Mouse (Mus musculus) left cerebral cortex, adult 2 months (tissue): Measurements from ENCODE around the gene Grid1. TPM values are rescaled to one million over a fixed set of nuclear protein-coding genes. Genes with fewer than 3 reads are reported as not detected.

Source experiments
- DNase-seq, 2 experiments: peaks; one replicate each; pipeline ENCODE4 v3.0.0; 2021 to 2022; ENCODE audit warnings: low spot score in 2 of 2, mixed read lengths in 1 of 2; ENCODE audit errors: extremely low spot score in 1 of 2
- H3K27ac ChIP-seq: fragments of 200-600 bp; 2 replicates; pipeline ENCODE4 v1.8.1; 2022
- H3K4me3 ChIP-seq: fragments of 200-600 bp; 2 replicates; pipeline ENCODE4 v1.8.1; 2022
- CTCF ChIP-seq: fragments of 200-600 bp; IDR thresholded peaks from 2 replicates; pipeline ENCODE4 v1.8.1; 2022; ENCODE audit warnings: antibody characterized with exemption, mild to moderate bottlenecking, moderate library complexity
- intact Hi-C: fragments of 180-260 bp; cut with DNase I; formaldehyde crosslinking; loops from one replicate; pipeline ENCODE4 v1.15.1; 2025
- total RNA-seq, 2 experiments: library from RNA; stranded (reverse); gene quantifications; 2 replicates each; pipeline ENCODE4 v1.2.3; 2021

Grid1 gene
- total RNA-seq, 2 experiments from 2014 or later = 47.7 to 48.6 TPM

DNA sequence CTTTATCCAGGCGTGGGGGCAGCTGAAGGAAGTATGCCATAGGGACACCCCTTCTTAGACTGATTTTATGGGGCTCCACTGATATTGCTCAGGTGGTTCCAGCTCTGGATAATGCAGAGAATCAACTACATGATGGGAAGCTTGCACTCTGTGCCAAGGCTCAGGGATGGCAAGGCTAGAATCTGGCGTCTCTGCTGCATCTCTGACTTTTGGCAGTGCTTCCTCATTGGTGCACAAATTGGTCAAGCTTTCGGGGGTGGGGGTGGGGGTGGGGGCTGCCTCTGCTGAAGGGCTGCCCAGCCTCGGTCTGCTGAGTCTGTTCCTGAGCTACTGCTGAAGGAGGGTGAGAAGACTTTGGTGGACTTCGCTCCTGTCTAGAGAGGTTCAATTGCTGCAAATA, 105.1 kb downstream of the Grid1 start:
- Histone ChIP-seq H3K4me3 (no peak overlapping the region), H3K27ac (no peak overlapping the region)
- intact Hi-C loops = no loop called here
- no peak for DNase-seq
- TF ChIP-seq CTCF = no peak

DNA sequence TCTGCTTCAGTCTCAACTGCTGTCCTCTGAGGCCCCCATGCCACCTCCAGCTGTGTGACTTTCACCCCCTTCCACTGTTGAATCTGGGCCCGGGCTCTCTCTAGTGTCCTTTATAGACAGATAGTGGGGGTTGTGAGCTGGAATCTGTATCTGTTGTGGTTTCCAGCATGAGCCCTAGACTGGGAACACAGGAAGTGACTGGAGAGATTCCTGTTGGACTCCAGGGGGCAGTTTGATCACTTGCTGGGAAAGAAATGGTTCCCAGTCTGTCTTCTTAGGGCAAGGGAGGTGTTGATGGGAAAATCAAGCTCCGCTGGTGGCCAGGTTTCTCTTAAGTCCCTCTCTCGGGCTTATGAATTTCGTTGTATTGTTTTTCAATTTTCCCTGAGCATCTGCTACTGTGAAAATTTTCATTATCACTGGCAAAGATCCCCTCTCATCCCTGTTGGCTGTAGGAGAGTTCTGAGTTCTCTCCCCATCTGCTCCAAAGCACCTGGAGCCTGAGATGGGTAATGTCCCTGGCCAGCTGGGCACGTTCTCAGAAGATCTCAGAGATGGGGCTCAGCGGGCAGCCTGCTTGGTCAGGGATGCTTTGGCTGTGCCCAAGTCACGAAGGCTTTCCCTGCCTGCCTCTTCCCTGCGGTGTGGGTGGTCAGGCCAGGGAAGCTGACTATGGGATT, 110.3 kb downstream of the Grid1 start:
- no peak overlapping the region for H3K4me3 ChIP-seq
- no peak for DNase-seq
- no peak overlapping the region for H3K27ac ChIP-seq
- TF ChIP-seq CTCF = no peak
- intact Hi-C loops = no loop called here

- H3K4me3 ChIP-seq = no peak overlapping the region
- no peak overlapping the region for H3K27ac ChIP-seq
- DNase-seq = no peak
- no peak for TF ChIP-seq CTCF
- intact Hi-C loops = no loop called here
These were observed 113.3 kb downstream of the Grid1 start for GRCm38 (mm10) chr14:34933197-34933596.

- peak in 1 of 2 experiments; percentile 43 for DNase-seq
These were observed 116.4 kb downstream of the Grid1 start for GRCm38 (mm10) chr14:34936192-34936770.

DNA sequence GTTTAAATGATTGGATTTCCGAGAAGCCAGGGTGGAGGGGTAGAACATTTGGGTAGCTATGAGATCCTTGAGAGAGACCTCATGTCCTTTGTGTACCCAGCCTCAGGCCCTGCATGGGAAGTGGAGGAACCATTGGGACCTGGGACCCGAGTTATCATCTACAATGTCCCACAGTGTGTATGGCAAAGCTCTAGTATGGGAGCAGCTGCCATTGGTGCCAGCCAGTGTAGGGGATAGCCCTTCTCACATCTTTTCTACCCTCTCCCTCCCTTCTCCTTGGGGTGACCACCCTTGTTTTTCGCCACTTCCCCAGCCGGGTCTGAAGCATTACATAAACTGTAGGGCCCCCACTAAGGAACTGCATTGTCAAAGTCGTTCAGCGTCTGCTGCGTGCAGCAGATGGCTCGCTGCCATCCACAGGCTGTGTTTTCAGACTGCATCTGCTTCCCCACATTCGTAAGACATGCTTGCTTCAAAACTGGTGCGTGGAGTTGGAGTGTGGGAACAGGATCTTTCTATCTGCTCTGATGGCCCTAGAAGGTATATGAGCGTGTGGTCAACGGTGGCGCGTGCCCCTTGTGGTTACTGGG, 124.6 kb downstream of the Grid1 start:
- intact Hi-C loops = no loop called here
- peak in 1 of 2 experiments; percentile 47 for DNase-seq
- peak overlapping the region; percentile 53; the same call in 1 of the 2 replicates for H3K27ac ChIP-seq
- no peak overlapping the region for H3K4me3 ChIP-seq
- TF ChIP-seq CTCF = no peak

More at GRCm38 (mm10) chr14:34936192-34936770, 116.4 kb downstream of the Grid1 start:
- intact Hi-C loops = no loop called here
- Histone ChIP-seq H3K4me3 (no peak overlapping the region), H3K27ac (no peak overlapping the region)
- TF ChIP-seq CTCF = no peak

GRCm38 (mm10) chr14:34945471-34946313, 125.8 kb downstream of the Grid1 start:
- intact Hi-C loops = no loop called here
- H3K27ac ChIP-seq = no peak overlapping the region

GRCm38 (mm10) chr14:34946314-34946583, 126.3 kb downstream of the Grid1 start:
- intact Hi-C loops = no loop called here
- DNase-seq = no peak
- no peak for TF ChIP-seq CTCF
- Histone ChIP-seq H3K27ac (no peak overlapping the region), H3K4me3 (no peak overlapping the region)

More at GRCm38 (mm10) chr14:34945471-34946313, 125.8 kb downstream of the Grid1 start:
- no peak for TF ChIP-seq CTCF
- DNase-seq = no peak
- no peak overlapping the region for H3K4me3 ChIP-seq

- DNase-seq = no peak
- intact Hi-C loops = no loop called here
- Histone ChIP-seq H3K4me3 (no peak overlapping the region), H3K27ac (no peak overlapping the region)
- TF ChIP-seq CTCF = no peak
These were observed 128.3 kb downstream of the Grid1 start for GRCm38 (mm10) chr14:34948249-34948648.

GRCm38 (mm10) chr14:34952311-34952710, 132.4 kb downstream of the Grid1 start:
- no peak for TF ChIP-seq CTCF
- intact Hi-C loops = no loop called here
- H3K27ac ChIP-seq = no peak overlapping the region
- no peak for DNase-seq
- H3K4me3 ChIP-seq = no peak overlapping the region

GRCm38 (mm10) chr14:34953566-34953965, 133.7 kb downstream of the Grid1 start:
- DNase-seq = no peak
- Histone ChIP-seq H3K4me3 (no peak overlapping the region), H3K27ac (no peak overlapping the region)
- no peak for TF ChIP-seq CTCF
- intact Hi-C loops = no loop called here

- no peak overlapping the region for H3K4me3 ChIP-seq
- no peak for TF ChIP-seq CTCF
- intact Hi-C loops = no loop called here
- no peak overlapping the region for H3K27ac ChIP-seq
- DNase-seq = no peak
These were observed 135.8 kb downstream of the Grid1 start for GRCm38 (mm10) chr14:34955689-34956088.

DNA sequence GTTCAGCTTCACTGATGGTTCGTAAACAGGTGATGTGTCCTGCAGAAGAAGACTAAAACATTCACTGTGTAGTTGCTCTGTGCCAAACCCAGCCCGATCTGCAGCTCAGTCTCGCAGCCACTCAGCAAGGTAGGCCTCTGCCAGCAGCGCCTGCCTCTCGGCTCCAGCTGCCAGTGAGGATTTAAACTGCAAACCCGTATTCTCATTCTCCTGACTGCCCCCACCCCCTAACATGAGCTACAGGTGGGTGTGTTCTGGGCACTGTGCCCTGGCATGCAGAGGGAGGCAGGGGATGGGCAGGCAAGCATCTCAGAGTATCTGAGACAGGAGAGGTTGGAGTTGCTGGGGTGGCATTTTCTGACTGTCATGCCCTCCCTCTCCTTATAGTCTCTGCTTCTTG, 140.3 kb downstream of the Grid1 start:
- intact Hi-C loops = no loop called here
- no peak for TF ChIP-seq CTCF
- DNase-seq = peak; percentile 47 to 72
- Histone ChIP-seq H3K4me3 (no peak overlapping the region), H3K27ac (no peak overlapping the region)
